Mouse (Mus musculus) heart, embryonic 13.5 days (tissue): Measurements from ENCODE around the gene Smarcd3. TPM values are rescaled to one million over a fixed set of nuclear protein-coding genes. Genes with fewer than 3 reads are reported as not detected.

ENCODE experiments used
- ATAC-seq: fragments of 200-750 bp; cut with Nextera tagmentation; 2 replicates; pipeline ENCODE4 v1.8.0; 2017; ENCODE audit warnings: moderate TSS enrichment; ENCODE audit not compliant: insufficient number of reproducible peaks, low FRiP score, low TSS enrichment; ENCODE audit errors: extremely low read depth
- H3K27ac ChIP-seq: fragments of 300-500 bp; sonication (generic); replicated peaks from 2 replicates; pipeline ENCODE4 v1.5.1; 2015; ENCODE audit warnings: moderate library complexity, mild to moderate bottlenecking, inconsistent platforms
- H3K27me3 ChIP-seq: fragments of 300-500 bp; sonication (generic); replicated peaks from 2 replicates; pipeline ENCODE4 v1.6.1; 2015; ENCODE audit warnings: mild to moderate bottlenecking, inconsistent platforms
- H3K36me3 ChIP-seq: fragments of 300-500 bp; sonication (generic); 2 replicates; pipeline ENCODE4 v1.6.1; 2015; ENCODE audit warnings: mild to moderate bottlenecking, inconsistent platforms
- H3K4me1 ChIP-seq: fragments of 300-500 bp; sonication (generic); 2 replicates; pipeline ENCODE4 v1.6.1; 2015; ENCODE audit warnings: inconsistent platforms
- H3K4me2 ChIP-seq: fragments of 300-500 bp; sonication (generic); 2 replicates; pipeline ENCODE4 v1.6.1; 2015; ENCODE audit warnings: inconsistent platforms, mild to moderate bottlenecking, moderate library complexity
- H3K4me3 ChIP-seq: fragments of 300-500 bp; sonication (generic); 2 replicates; pipeline ENCODE4 v1.5.1; 2015; ENCODE audit warnings: moderate library complexity, mild to moderate bottlenecking, inconsistent platforms
- H3K9ac ChIP-seq: fragments of 300-500 bp; sonication (generic); 2 replicates; pipeline ENCODE4 v1.6.1; 2015; ENCODE audit warnings: inconsistent platforms, mild to moderate bottlenecking, moderate library complexity
- H3K9me3 ChIP-seq: fragments of 300-500 bp; sonication (generic); 2 replicates; pipeline ENCODE4 v1.6.1; 2016; ENCODE audit warnings: inconsistent platforms
- WGBS: fragments of 180-500 bp; shearing (Covaris S2); methylation state at CpG from one replicate; pipeline ENCODE4 v1.1.7; 2015; ENCODE audit warnings: mixed read lengths; 5-methylcytosine and 5-hydroxymethylcytosine counted together
- microRNA counts: library from miRNA; unstranded; fragments of <30 nt; microRNA quantifications from one replicate; lab custom pipeline; 2016
- microRNA-seq: library from miRNA; unstranded; fragments of <30 nt; microRNA quantifications from one replicate; pipeline ENCODE4, GENCODE M21; 2016
- polyA plus RNA-seq: library from polyadenylated mRNA; unstranded; fragments of >200 nt; fragmentation: Nextera tagmentation; extraction: Ambion mirVana; gene quantifications from 2 replicates; pipeline ENCODE4 v1.2.1, GENCODE M21; 2015

Smarcd3 gene
- polyA plus RNA-seq, 1 experiment from 2014 or later, result 54.5 TPM

- peak overlapping the region; percentile 36 for H3K4me2 ChIP-seq
- no peaks in the 10 kb centered on the region for H3K9me3 ChIP-seq
- no peak for ATAC-seq
- no peaks in the 10 kb centered on the region for H3K36me3 ChIP-seq
- peak overlapping the region; percentile 20; the same call in 1 of the 2 replicates for H3K4me3 ChIP-seq
- peaks cover 10% of the 10 kb centered on the region for H3K4me1 ChIP-seq
- WGBS, result 35% methylated on average over 26 of the region's 26 CpGs
- 0 out of 2 replicates have a peak overlapping the region, but pooled peaks have one; percentile 16 for H3K9ac ChIP-seq
- peaks cover 36% of the 10 kb centered on the region for H3K27me3 ChIP-seq
- H3K27ac ChIP-seq, result no peak overlapping the region
These were observed 73.5 kb downstream of the Smarcd3 start for GRCm38 (mm10) chr5:24550598-24551316.

GRCm38 (mm10) chr5:24542643-24543042, 81.6 kb downstream of the Smarcd3 start:
- H3K9me3 ChIP-seq, result no peaks in the 10 kb centered on the region
- H3K9ac ChIP-seq, result no peak overlapping the region
- no peaks in the 10 kb centered on the region for H3K36me3 ChIP-seq
- peaks cover 27% of the 10 kb centered on the region for H3K4me1 ChIP-seq
- H3K4me3 ChIP-seq, result no peak overlapping the region
- no peak overlapping the region for H3K4me2 ChIP-seq
- peaks cover 10% of the 10 kb centered on the region for H3K27me3 ChIP-seq
- H3K27ac ChIP-seq, result no peak overlapping the region
- 70% methylated on average over 7 of the region's 7 CpGs for WGBS
- ATAC-seq, result no peak

- peak overlapping the region; percentile 73 for H3K9ac ChIP-seq
These were observed 83.1 kb downstream of the Smarcd3 start for GRCm38 (mm10) chr5:24541144-24541569.

More at GRCm38 (mm10) chr5:24541144-24541569, 83.1 kb downstream of the Smarcd3 start:
- Histone ChIP-seq H3K27ac (peak overlapping the region; percentile 80), H3K4me1 (peaks cover 27% of the 10 kb centered on the region), H3K27me3 (peaks cover 24% of the 10 kb centered on the region), H3K4me2 (peak overlapping the region; percentile 74), H3K36me3 (no peaks in the 10 kb centered on the region), H3K4me3 (peak overlapping the region; percentile 43), H3K9me3 (no peaks in the 10 kb centered on the region)
- 6% methylated on average over 6 of the region's 6 CpGs for WGBS
- ATAC-seq, result no peak

MicroRNAs encoded within 50 kb of the gene (microRNA counts, 519-probe panel; counts per million panel counts)
- microRNA mmu-miR-671-3p (lab: Ali Mortazavi, UCI) (209 counts per million, percentile 61 among the panel's probes with 10 or more counts), microRNA mmu-miR-671-5p (lab: Ali Mortazavi, UCI) (209 counts per million, percentile 61 among the panel's probes with 10 or more counts)

Small RNAs within 50 kb of the gene (microRNA-seq; reads per million reads assigned to microRNA genes)
- gene Mir671, result 453 reads per million, percentile 73 among the genes with 10 or more reads in this experiment

Other genes with a start within 250 kb of the Smarcd3 start
- 0.87 and 1.4 TPM in 2 replicates for gene Atg9b, start 232.3 kb downstream of the Smarcd3 start, polyA plus RNA-seq
- gene Abcb8, start 230.7 kb downstream of the Smarcd3 start, polyA plus RNA-seq, result 62.0 and 63.4 TPM in 2 replicates
- gene Asic3, start 211.0 kb downstream of the Smarcd3 start, polyA plus RNA-seq, result 0.25 TPM in 1 of 2 replicates, not detected in the other
- 25.8 and 28.7 TPM in 2 replicates for gene Cdk5, start 200.9 kb downstream of the Smarcd3 start, polyA plus RNA-seq
- 26.9 and 29.3 TPM in 2 replicates for gene Slc4a2, start 200.6 kb downstream of the Smarcd3 start, polyA plus RNA-seq
- gene Fastk, start 179.1 kb downstream of the Smarcd3 start, polyA plus RNA-seq, result 163 and 164 TPM in 2 replicates
- gene Tmub1, start 176.6 kb downstream of the Smarcd3 start, polyA plus RNA-seq, result 16.2 and 19.9 TPM in 2 replicates
- gene Agap3, start 172.2 kb downstream of the Smarcd3 start, polyA plus RNA-seq, result 14.4 and 16.5 TPM in 2 replicates
- 0.05 TPM in 1 of 2 replicates, not detected in the other for gene Gbx1, start 97.2 kb downstream of the Smarcd3 start, polyA plus RNA-seq
- gene Asb10, start 83.4 kb downstream of the Smarcd3 start, polyA plus RNA-seq, result 4.1 TPM in 2 replicates
- gene 4931409K22Rik, start 67.6 kb downstream of the Smarcd3 start, polyA plus RNA-seq, result 0.08 and 0.11 TPM in 2 replicates
- gene Abcf2, start 46.9 kb downstream of the Smarcd3 start, polyA plus RNA-seq, result 66.7 and 70.7 TPM in 2 replicates
- 16.1 and 16.6 TPM in 2 replicates for gene Chpf2, start 37.7 kb downstream of the Smarcd3 start, polyA plus RNA-seq
- gene Nub1, start 61.1 kb upstream of the Smarcd3 start, polyA plus RNA-seq, result 24.7 and 25.2 TPM in 2 replicates
- gene Wdr86, start 106.3 kb upstream of the Smarcd3 start, polyA plus RNA-seq, result 7.7 and 7.9 TPM in 2 replicates
- 1.9 and 3.0 TPM in 2 replicates for gene Crygn, start 133.6 kb upstream of the Smarcd3 start, polyA plus RNA-seq
- gene Rheb, start 218.2 kb upstream of the Smarcd3 start, polyA plus RNA-seq, result 235 and 261 TPM in 2 replicates